Mouse (Mus musculus) C2C12 (cell line): Measurements from ENCODE around the gene Rims3. TPM values are rescaled to one million over a fixed set of nuclear protein-coding genes. Genes with fewer than 3 reads are reported as not detected.

ENCODE experiments used
- H3K27me3 ChIP-seq: one replicate; pipeline ENCODE4 v1.6.1; 2011; ENCODE audit not compliant: control insufficient read depth, insufficient read depth, insufficient read length
- H3K36me3 ChIP-seq: one replicate; pipeline ENCODE4 v1.6.1; 2011; ENCODE audit not compliant: control insufficient read depth, insufficient read depth
- H3K4me3 ChIP-seq: one replicate; pipeline ENCODE4 v1.5.1; 2011; ENCODE audit warnings: mild to moderate bottlenecking, control low read depth; ENCODE audit not compliant: poor library complexity, insufficient read depth, severe bottlenecking
- H3K79me2 ChIP-seq: one replicate; pipeline ENCODE4 v1.6.1; 2011; ENCODE audit not compliant: control insufficient read depth, insufficient read depth
- H3K79me3 ChIP-seq: one replicate; pipeline ENCODE4 v1.6.1; 2011; ENCODE audit warnings: low read depth, control low read depth
- H3ac ChIP-seq: one replicate; pipeline ENCODE3; 2011; ENCODE audit warnings: low read depth; ENCODE audit not compliant: control insufficient read depth, insufficient read length
- CEBPB ChIP-seq: IDR thresholded peaks from one replicate; pipeline ENCODE4 v1.6.1; 2011; ENCODE audit warnings: low read depth, mild to moderate bottlenecking, control low read depth, moderate library complexity
- CTCF ChIP-seq: IDR thresholded peaks from one replicate; pipeline ENCODE4 v1.5.1; 2011; ENCODE audit not compliant: control insufficient read depth, insufficient read depth, insufficient read length
- FOSL1 ChIP-seq: IDR thresholded peaks from one replicate; pipeline ENCODE4 v1.8.0; 2011; ENCODE audit warnings: mild to moderate bottlenecking, low read length; ENCODE audit not compliant: poor library complexity, insufficient read depth, severe bottlenecking
- MAX ChIP-seq: IDR thresholded peaks from one replicate; pipeline ENCODE4 v1.6.1; 2011; ENCODE audit warnings: mild to moderate bottlenecking, control low read depth
- MYOD1 ChIP-seq: IDR thresholded peaks from one replicate; pipeline ENCODE4 v1.6.1; 2011; ENCODE audit warnings: low read depth; ENCODE audit not compliant: control insufficient read depth, insufficient read length
- MYOG ChIP-seq: IDR thresholded peaks from one replicate; pipeline ENCODE4 v1.6.1; 2011; ENCODE audit not compliant: control insufficient read depth, insufficient read length; ENCODE audit errors: extremely low read depth
- USF1 ChIP-seq: IDR thresholded peaks from one replicate; pipeline ENCODE4 v1.6.1; 2011; ENCODE audit warnings: low read depth, mild to moderate bottlenecking, control low read depth, moderate library complexity
- polyA plus RNA-seq: library from polyadenylated mRNA; unstranded; fragments of >200 nt; fragmentation: generic; extraction: Trizol; gene quantifications from one replicate; pipeline ENCODE4 v1.2.1, GENCODE M21; 2012; ENCODE audit warnings: missing spikeins

Rims3 gene
- polyA plus RNA-seq, 1 experiment, result 0.01 TPM

- no peak overlapping the region for H3K4me3 ChIP-seq
- H3K27me3 ChIP-seq, result peaks cover 9% of the 10 kb centered on the region
- H3K79me2 ChIP-seq, result no peaks in the 10 kb centered on the region
- H3K36me3 ChIP-seq, result no peaks in the 10 kb centered on the region
- no peaks in the 10 kb centered on the region for H3K79me3 ChIP-seq
- no peak overlapping the region for H3ac ChIP-seq
- TF ChIP-seq CEBPB (no peak), MAX (no peak)
Observed at GRCm38 (mm10) chr4:120890754-120891440, 36.3 kb downstream of the Rims3 start.

- no peaks in the 10 kb centered on the region for H3K79me3 ChIP-seq
- H3K27me3 ChIP-seq, result peaks cover 3% of the 10 kb centered on the region
- H3K4me3 ChIP-seq, result no peak overlapping the region
- no peaks in the 10 kb centered on the region for H3K79me2 ChIP-seq
- H3K36me3 ChIP-seq, result no peaks in the 10 kb centered on the region
- no peak overlapping the region for H3ac ChIP-seq
- TF ChIP-seq FOSL1 (no peak), MYOG (no peak), CTCF (no peak), MAX (no peak), MYOD1 (no peak), USF1 (no peak), CEBPB (no peak)
Observed at GRCm38 (mm10) chr4:120891960-120892359, 37.3 kb downstream of the Rims3 start.

- Histone ChIP-seq H3K27me3 (peaks cover 3% of the 10 kb centered on the region), H3ac (no peak overlapping the region), H3K79me2 (no peaks in the 10 kb centered on the region), H3K4me3 (no peak overlapping the region), H3K36me3 (no peaks in the 10 kb centered on the region), H3K79me3 (no peaks in the 10 kb centered on the region)
- TF ChIP-seq MYOD1 (no peak), CEBPB (no peak), CTCF (no peak), MAX (no peak), MYOG (no peak), FOSL1 (no peak), USF1 (no peak)
Observed at GRCm38 (mm10) chr4:120892516-120892915, 37.9 kb downstream of the Rims3 start.

GRCm38 (mm10) chr4:120893656-120894401 is 39.2 kb downstream of the Rims3 start:
- H3K36me3 ChIP-seq, result no peaks in the 10 kb centered on the region
- TF ChIP-seq MYOG, result no peak
- no peak for TF ChIP-seq CEBPB
- no peak for TF ChIP-seq MYOD1
- TF ChIP-seq USF1, result no peak
- TF ChIP-seq CTCF, result no peak
- TF ChIP-seq FOSL1, result no peak
- no peak for TF ChIP-seq MAX
- peaks cover 3% of the 10 kb centered on the region for H3K27me3 ChIP-seq
- H3K4me3 ChIP-seq, result no peak overlapping the region
- H3K79me3 ChIP-seq, result no peaks in the 10 kb centered on the region
- no peaks in the 10 kb centered on the region for H3K79me2 ChIP-seq
- no peak overlapping the region for H3ac ChIP-seq

- no peak overlapping the region for H3K4me3 ChIP-seq
- no peaks in the 10 kb centered on the region for H3K79me3 ChIP-seq
- no peak overlapping the region for H3ac ChIP-seq
- TF ChIP-seq USF1 (no peak), MAX (no peak), MYOD1 (no peak), MYOG (no peak), FOSL1 (no peak), CEBPB (no peak), CTCF (no peak)
- peaks cover 3% of the 10 kb centered on the region for H3K27me3 ChIP-seq
- no peaks in the 10 kb centered on the region for H3K79me2 ChIP-seq
- H3K36me3 ChIP-seq, result no peaks in the 10 kb centered on the region
Observed at GRCm38 (mm10) chr4:120894584-120894983, 40.0 kb downstream of the Rims3 start.
